Mouse (Mus musculus): ENCODE results near the gene Zfp444. TPM values are rescaled to one million over a fixed set of nuclear protein-coding genes. Genes with fewer than 3 reads are reported as not detected.
"Not testable (repeated sequence)": the region's sequence is repeated elsewhere in the genome, so short reads cannot be mapped to it uniquely, and the experiment has no call there.

Zfp444 gene
- total RNA-seq, 1 experiment, result 16.6 TPM

DNA sequence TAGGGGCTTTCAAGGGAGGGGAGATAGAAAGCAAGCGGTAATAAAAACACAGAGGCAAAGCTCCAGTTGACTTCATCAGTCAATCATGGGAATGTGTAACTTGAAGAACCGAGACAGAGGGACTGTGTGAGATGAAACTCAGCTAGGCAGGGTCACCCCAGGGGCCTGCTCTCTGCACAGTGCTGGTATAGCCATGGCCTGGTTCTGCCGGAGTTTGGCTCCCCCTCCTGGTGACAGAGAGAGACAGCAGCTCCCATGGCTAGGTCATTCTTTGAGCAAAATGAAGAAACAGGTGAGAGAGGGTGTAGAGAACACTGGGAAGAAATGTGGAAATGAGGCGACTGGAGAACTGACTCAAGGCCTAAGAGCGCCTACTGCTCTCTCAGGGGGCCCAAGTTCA, 22.1 kb downstream of the Zfp444 start:
- in situ Hi-C loops (cut with MboI; ENCODE audit: low sequenced_read_pairs in 2 of 2, unreplicated experiment in 2 of 2), result loop anchor here in 1 of 2 experiments (10.0 kb wide), 1 partner anchor 69 kb away; no protein-coding TSS in a partner anchor
- TF ChIP-seq MAFK (IDR thresholded peaks at IDR 0.05; ENCODE audit: insufficient read depth, low read depth, low read length) (no peak), ZC3H11A (IDR thresholded peaks at IDR 0.05; ENCODE audit: borderline replicate concordance, low read depth, low read length) (0 out of 2 replicates have a peak, but pooled peaks have one; percentile 22), ZNF384 (IDR thresholded peaks at IDR 0.05; ENCODE audit: low read depth, low read length) (no peak)
- H3K9ac ChIP-seq (ENCODE audit: insufficient read depth, low read depth, low read length, poor library complexity, severe bottlenecking), result no peak overlapping the region
- peak; percentile 58 for DNase-seq (ENCODE audit: low read depth, low spot score)
- no peak overlapping the region for H3K4me3 ChIP-seq (ENCODE audit: insufficient read depth in 1 of 2, low read depth in 1 of 2, low read length in 2 of 2, poor library complexity in 1 of 2, severe bottlenecking in 1 of 2)
- peaks cover 3% of the 10 kb centered on the region; the same call in 1 of the 2 replicates for H3K36me3 ChIP-seq (ENCODE audit: control insufficient read depth, insufficient read depth, low read length, poor library complexity, severe bottlenecking)
- no peak overlapping the region for H3K27ac ChIP-seq (ENCODE audit: insufficient read depth, low read depth, low read length, poor library complexity, severe bottlenecking)
- no peaks in the 10 kb centered on the region for H3K4me1 ChIP-seq (ENCODE audit: control insufficient read depth in 2 of 2, insufficient read depth in 2 of 2, low read length in 2 of 2, poor library complexity in 1 of 2)
- no peaks in the 10 kb centered on the region for H3K9me3 ChIP-seq (ENCODE audit: control insufficient read depth, insufficient read depth, low read depth, low read length)

DNA sequence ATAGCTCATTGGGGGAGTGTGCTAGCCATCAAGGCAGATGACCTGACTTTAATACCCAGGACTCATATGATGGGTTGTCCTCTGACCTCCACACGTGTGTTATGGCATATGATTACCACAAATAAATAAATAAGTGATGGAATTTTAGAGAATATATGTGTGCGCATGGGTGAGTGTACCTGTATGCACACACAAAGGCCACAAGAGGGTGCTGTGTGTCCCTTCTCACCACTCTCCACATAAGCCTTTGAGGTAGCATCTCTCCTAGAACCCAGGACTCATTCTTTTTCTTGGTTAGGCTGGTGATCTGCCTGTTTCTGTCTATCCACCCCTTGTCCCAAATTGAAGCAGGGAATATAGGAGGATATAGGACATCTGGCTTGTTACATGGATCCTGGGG, 23.8 kb downstream of the Zfp444 start:
- Histone ChIP-seq H3K9ac (ENCODE audit: insufficient read depth, low read depth, low read length, poor library complexity, severe bottlenecking) (no peak overlapping the region), H3K4me3 (ENCODE audit: insufficient read depth in 1 of 2, low read depth in 1 of 2, low read length in 2 of 2, poor library complexity in 1 of 2, severe bottlenecking in 1 of 2) (no peak overlapping the region), H3K4me1 (ENCODE audit: control insufficient read depth in 2 of 2, insufficient read depth in 2 of 2, low read length in 2 of 2, poor library complexity in 1 of 2) (no peaks in the 10 kb centered on the region), H3K9me3 (ENCODE audit: control insufficient read depth, insufficient read depth, low read depth, low read length) (no peaks in the 10 kb centered on the region), H3K36me3 (ENCODE audit: control insufficient read depth, insufficient read depth, low read length, poor library complexity, severe bottlenecking) (no peaks in the 10 kb centered on the region), H3K27ac (ENCODE audit: insufficient read depth, low read depth, low read length, poor library complexity, severe bottlenecking) (no peak overlapping the region)
- in situ Hi-C loops (cut with MboI; ENCODE audit: low sequenced_read_pairs in 2 of 2, unreplicated experiment in 2 of 2), result loop anchor here in 1 of 2 experiments (10.0 kb wide), 1 partner anchor 71 kb away; no protein-coding TSS in a partner anchor
- TF ChIP-seq ZC3H11A (IDR thresholded peaks at IDR 0.05; ENCODE audit: borderline replicate concordance, low read depth, low read length) (peak; percentile 48; the same call in 1 of the 2 replicates), ZNF384 (IDR thresholded peaks at IDR 0.05; ENCODE audit: low read depth, low read length) (no peak)
- no peak for DNase-seq (ENCODE audit: low read depth, low spot score)

DNA sequence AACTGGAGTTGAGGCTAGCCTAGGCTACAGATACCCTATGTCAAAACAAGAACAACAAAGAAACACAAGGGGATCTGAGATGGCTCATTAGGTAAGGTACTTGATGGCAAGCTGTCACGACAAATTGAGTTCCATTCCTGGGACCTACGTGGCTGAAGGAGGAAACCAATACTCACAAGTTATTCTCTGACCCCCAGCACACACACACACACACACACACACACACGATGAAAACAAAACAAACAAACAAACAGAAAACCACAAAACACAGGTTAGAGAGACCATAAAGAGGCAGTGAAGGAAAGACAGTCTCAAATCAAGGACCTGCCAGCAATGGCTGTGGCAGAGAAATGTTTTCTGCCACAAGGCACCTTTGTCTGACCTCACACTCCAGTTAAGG, 24.8 kb downstream of the Zfp444 start, which contains the start of gene Galp:
Galp (plus strand) TSS at position 301 of the 400 bp plus-strand sequence.
- Histone ChIP-seq H3K36me3 (ENCODE audit: control insufficient read depth, insufficient read depth, low read length, poor library complexity, severe bottlenecking) (no peaks in the 10 kb centered on the region), H3K4me3 (ENCODE audit: insufficient read depth in 1 of 2, low read depth in 1 of 2, low read length in 2 of 2, poor library complexity in 1 of 2, severe bottlenecking in 1 of 2) (no peak within 1 kb of the TSS; a peak in 1 of 4 replicates), H3K9ac (ENCODE audit: insufficient read depth, low read depth, low read length, poor library complexity, severe bottlenecking) (no peak within 1 kb of the TSS), H3K4me1 (ENCODE audit: control insufficient read depth in 2 of 2, insufficient read depth in 2 of 2, low read length in 2 of 2, poor library complexity in 1 of 2) (no peaks in the 10 kb centered on the region), H3K9me3 (ENCODE audit: control insufficient read depth, insufficient read depth, low read depth, low read length) (no peaks in the 10 kb centered on the region), H3K27ac (ENCODE audit: insufficient read depth, low read depth, low read length, poor library complexity, severe bottlenecking) (no peak within 1 kb of the TSS)
- in situ Hi-C loops (cut with MboI; ENCODE audit: low sequenced_read_pairs in 2 of 2, unreplicated experiment in 2 of 2), result loop anchor here in 1 of 2 experiments (10.0 kb wide), 1 partner anchor 72 kb away; no protein-coding TSS in a partner anchor
- no peak for TF ChIP-seq HCFC1 (IDR thresholded peaks at IDR 0.05; ENCODE audit: borderline replicate concordance, insufficient read depth, low read length)
- no peak for TF ChIP-seq ZNF384 (IDR thresholded peaks at IDR 0.05; ENCODE audit: low read depth, low read length)
- TF ChIP-seq ZC3H11A (IDR thresholded peaks at IDR 0.05; ENCODE audit: borderline replicate concordance, low read depth, low read length), result no peak
- no peak for TF ChIP-seq CHD2 (IDR thresholded peaks at IDR 0.05; ENCODE audit: low read depth, low read length)
- TF ChIP-seq MAFK (IDR thresholded peaks at IDR 0.05; ENCODE audit: insufficient read depth, low read depth, low read length), result no peak
- DNase-seq (ENCODE audit: low read depth, low spot score), result no peak

DNA sequence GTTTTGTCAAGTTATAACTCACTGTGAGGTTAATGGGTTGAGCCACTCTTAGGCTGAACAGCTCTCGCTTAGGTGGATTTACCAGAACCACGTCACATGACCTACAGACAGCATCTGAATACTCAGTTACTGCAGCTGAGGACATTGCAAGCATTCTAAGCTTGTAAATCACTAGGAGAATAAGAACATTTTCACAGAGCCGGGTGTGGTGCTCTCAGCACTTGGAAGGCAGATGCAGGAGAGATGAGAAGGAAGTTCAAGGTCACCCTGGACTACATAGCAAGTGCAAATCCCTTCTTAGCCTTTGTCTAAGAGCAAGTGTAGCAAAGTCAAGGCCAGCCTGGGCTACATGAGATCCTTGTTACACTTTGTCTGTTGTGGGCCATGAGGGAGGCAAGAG, 32.2 kb downstream of the Zfp444 start:
- TF ChIP-seq HCFC1 (IDR thresholded peaks at IDR 0.05; ENCODE audit: borderline replicate concordance, insufficient read depth, low read length) (no peak), CHD2 (IDR thresholded peaks at IDR 0.05; ENCODE audit: low read depth, low read length) (no peak), ZNF384 (IDR thresholded peaks at IDR 0.05; ENCODE audit: low read depth, low read length) (no peak), MAFK (IDR thresholded peaks at IDR 0.05; ENCODE audit: insufficient read depth, low read depth, low read length) (no peak), ZC3H11A (IDR thresholded peaks at IDR 0.05; ENCODE audit: borderline replicate concordance, low read depth, low read length) (no peak)
- no peak for DNase-seq (ENCODE audit: low read depth, low spot score)
- Histone ChIP-seq H3K4me1 (ENCODE audit: control insufficient read depth in 2 of 2, insufficient read depth in 2 of 2, low read length in 2 of 2, poor library complexity in 1 of 2) (peaks cover 2 to 4% of the 10 kb centered on the region in 2 experiments; a peak in 2 of 4 replicates), H3K27ac (ENCODE audit: insufficient read depth, low read depth, low read length, poor library complexity, severe bottlenecking) (no peak overlapping the region), H3K9me3 (ENCODE audit: control insufficient read depth, insufficient read depth, low read depth, low read length) (no peaks in the 10 kb centered on the region), H3K4me3 (ENCODE audit: insufficient read depth in 1 of 2, low read depth in 1 of 2, low read length in 2 of 2, poor library complexity in 1 of 2, severe bottlenecking in 1 of 2) (no peak overlapping the region), H3K9ac (ENCODE audit: insufficient read depth, low read depth, low read length, poor library complexity, severe bottlenecking) (no peak overlapping the region), H3K36me3 (ENCODE audit: control insufficient read depth, insufficient read depth, low read length, poor library complexity, severe bottlenecking) (no peaks in the 10 kb centered on the region)
- in situ Hi-C loops (cut with MboI; ENCODE audit: low sequenced_read_pairs in 2 of 2, unreplicated experiment in 2 of 2), result no loop called here

DNA sequence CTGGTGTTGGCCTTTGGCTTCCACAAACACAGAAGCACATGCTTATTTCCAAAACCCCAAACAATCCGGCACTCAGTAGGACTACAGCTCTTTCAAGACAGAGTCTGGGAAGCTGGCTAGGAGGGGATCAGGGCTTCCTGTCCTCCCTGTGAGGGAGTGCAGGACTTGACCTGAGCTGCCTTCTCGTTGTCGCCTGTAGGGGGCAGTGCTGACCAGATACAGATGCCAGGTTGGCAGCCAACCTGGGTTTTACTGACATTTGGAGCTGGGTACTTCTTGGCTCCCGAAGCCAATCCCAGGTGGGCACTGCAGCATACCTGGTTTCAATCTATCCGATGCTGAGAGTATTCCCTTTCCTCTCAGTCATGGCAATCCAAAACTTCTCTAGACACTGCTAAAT, 41.1 kb downstream of the Zfp444 start:
- Histone ChIP-seq H3K36me3 (ENCODE audit: control insufficient read depth, insufficient read depth, low read length, poor library complexity, severe bottlenecking) (no peaks in the 10 kb centered on the region), H3K4me1 (ENCODE audit: control insufficient read depth in 2 of 2, insufficient read depth in 2 of 2, low read length in 2 of 2, poor library complexity in 1 of 2) (peaks cover 0 to 8% of the 10 kb centered on the region in 2 experiments; a peak in 2 of 4 replicates), H3K9me3 (ENCODE audit: control insufficient read depth, insufficient read depth, low read depth, low read length) (no peaks in the 10 kb centered on the region), H3K4me3 (ENCODE audit: insufficient read depth in 1 of 2, low read depth in 1 of 2, low read length in 2 of 2, poor library complexity in 1 of 2, severe bottlenecking in 1 of 2) (no peak overlapping the region), H3K27ac (ENCODE audit: insufficient read depth, low read depth, low read length, poor library complexity, severe bottlenecking) (no peak overlapping the region), H3K9ac (ENCODE audit: insufficient read depth, low read depth, low read length, poor library complexity, severe bottlenecking) (no peak overlapping the region)
- TF ChIP-seq HCFC1 (IDR thresholded peaks at IDR 0.05; ENCODE audit: borderline replicate concordance, insufficient read depth, low read length) (no peak), MAFK (IDR thresholded peaks at IDR 0.05; ENCODE audit: insufficient read depth, low read depth, low read length) (no peak), CHD2 (IDR thresholded peaks at IDR 0.05; ENCODE audit: low read depth, low read length) (no peak), ZNF384 (IDR thresholded peaks at IDR 0.05; ENCODE audit: low read depth, low read length) (no peak), ZC3H11A (IDR thresholded peaks at IDR 0.05; ENCODE audit: borderline replicate concordance, low read depth, low read length) (no peak)
- in situ Hi-C loops (cut with MboI; ENCODE audit: low sequenced_read_pairs in 2 of 2, unreplicated experiment in 2 of 2), result no loop called here
- DNase-seq (ENCODE audit: low read depth, low spot score), result peak; percentile 74

DNA sequence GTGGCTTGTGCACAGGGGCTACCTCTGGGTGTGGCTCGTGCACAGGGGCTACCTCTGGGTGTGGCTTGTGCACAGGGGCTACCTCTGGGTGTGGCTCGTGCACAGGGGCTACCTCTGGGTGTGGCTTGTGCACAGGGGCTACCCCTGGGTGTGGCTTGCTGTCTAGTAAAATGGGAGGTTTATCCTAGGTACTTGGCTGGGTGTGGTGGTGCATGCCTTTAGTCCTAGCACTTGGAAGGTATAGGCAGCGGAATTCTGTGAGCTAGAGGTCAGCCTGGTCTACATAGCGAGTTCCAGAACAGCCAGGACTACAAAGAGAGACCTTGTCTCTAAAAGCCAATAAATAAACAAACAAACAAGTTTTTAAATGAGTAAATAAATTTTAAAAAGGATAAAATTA, 42.7 kb downstream of the Zfp444 start:
- H3K4me3 ChIP-seq (ENCODE audit: insufficient read depth in 1 of 2, low read depth in 1 of 2, low read length in 2 of 2, poor library complexity in 1 of 2, severe bottlenecking in 1 of 2); H3K36me3 ChIP-seq (ENCODE audit: control insufficient read depth, insufficient read depth, low read length, poor library complexity, severe bottlenecking); in situ Hi-C loops (cut with MboI; ENCODE audit: low sequenced_read_pairs in 2 of 2, unreplicated experiment in 2 of 2); H3K9me3 ChIP-seq (ENCODE audit: control insufficient read depth, insufficient read depth, low read depth, low read length); H3K9ac ChIP-seq (ENCODE audit: insufficient read depth, low read depth, low read length, poor library complexity, severe bottlenecking); H3K4me1 ChIP-seq (ENCODE audit: control insufficient read depth in 2 of 2, insufficient read depth in 2 of 2, low read length in 2 of 2, poor library complexity in 1 of 2); DNase-seq (ENCODE audit: low read depth, low spot score): not testable (repeated sequence)
- peak overlapping the region; percentile 47; the same call in 1 of the 2 replicates for H3K27ac ChIP-seq (ENCODE audit: insufficient read depth, low read depth, low read length, poor library complexity, severe bottlenecking)
